Mouse (Mus musculus) bone marrow, adult 2 months (tissue): ENCODE results near the gene Dnmt3b.

Source experiments
- CTCF ChIP-seq: fragments of 200-500 bp; IDR thresholded peaks from 2 replicates; pipeline ENCODE4 v1.5.1; 2011; ENCODE audit warnings: low read length, control low read depth; ENCODE audit not compliant: control insufficient read depth, insufficient read depth
- POLR2A ChIP-seq: fragments of 200-500 bp; IDR thresholded peaks from 2 replicates; pipeline ENCODE4 v1.6.1; 2011; ENCODE audit warnings: low read depth, mild to moderate bottlenecking, control low read depth, low read length, borderline replicate concordance; ENCODE audit not compliant: control insufficient read depth

DNA sequence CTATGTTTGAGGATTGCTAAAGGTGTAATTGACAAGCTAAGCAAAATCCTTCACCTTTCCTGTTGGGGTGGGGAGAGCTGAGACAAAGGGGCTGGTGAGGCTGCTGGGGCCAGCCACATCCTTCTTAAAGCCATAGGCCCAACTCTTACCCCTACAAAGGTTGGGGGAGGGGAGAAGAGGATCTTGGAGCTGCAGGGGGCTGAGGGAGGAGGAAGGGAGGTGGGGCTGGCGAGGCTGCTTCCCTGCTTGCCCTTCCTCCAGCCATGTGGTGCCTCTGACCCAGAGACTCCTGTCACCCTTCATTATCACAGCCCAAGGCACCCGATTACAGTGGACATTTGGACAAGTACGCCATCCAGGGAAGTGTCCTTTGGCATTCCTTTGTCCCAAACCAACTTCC is 2.4 kb downstream of the Dnmt3b start:
- no peak for TF ChIP-seq CTCF
- no peak for TF ChIP-seq POLR2A
